Mouse (Mus musculus) ES-E14 (cell line): ENCODE measurements around the gene Flrt1. TPM values are rescaled to one million over a fixed set of nuclear protein-coding genes. Genes with fewer than 3 reads are reported as not detected.

Experiments used
- DNase-seq: peaks from one replicate; pipeline ENCODE4 v3.0.0-alpha.2; 2013; ENCODE audit warnings: low read depth, low spot score
- H3K27ac ChIP-seq: 2 replicates; pipeline ENCODE4 v1.5.1; 2012; ENCODE audit warnings: low read depth, mild to moderate bottlenecking, low read length, moderate library complexity, mixed read lengths; ENCODE audit not compliant: poor library complexity, insufficient read depth, severe bottlenecking
- H3K36me3 ChIP-seq: 2 replicates; pipeline ENCODE4 v1.6.1; 2012; ENCODE audit warnings: mild to moderate bottlenecking, low read length, moderate library complexity, mixed read lengths; ENCODE audit not compliant: control insufficient read depth, poor library complexity, insufficient read depth, severe bottlenecking
- H3K4me1 ChIP-seq, 2 experiments: fragments of 150-350 bp in 1 of 2; sonication (generic) in 1 of 2; 2 replicates each; pipeline ENCODE4 v1.6.1; 2012; ENCODE audit warnings: low read length in 2 of 2, mild to moderate bottlenecking in 1 of 2, mixed read lengths in 1 of 2; ENCODE audit not compliant: control insufficient read depth in 2 of 2, insufficient read depth in 2 of 2, poor library complexity in 1 of 2
- H3K4me3 ChIP-seq, 2 experiments: fragments of 150-350 bp in 1 of 2; sonication (generic) in 1 of 2; 2 replicates each; pipeline ENCODE4 v1.5.1; 2012; ENCODE audit warnings: low read length in 2 of 2, low read depth in 1 of 2, mild to moderate bottlenecking in 1 of 2, mixed read lengths in 1 of 2; ENCODE audit not compliant: insufficient read depth in 1 of 2, poor library complexity in 1 of 2, severe bottlenecking in 1 of 2
- H3K9ac ChIP-seq: 2 replicates; pipeline ENCODE4 v1.6.1; 2012; ENCODE audit warnings: low read depth, mild to moderate bottlenecking, low read length, mixed read lengths; ENCODE audit not compliant: poor library complexity, insufficient read depth, severe bottlenecking
- H3K9me3 ChIP-seq: fragments of 150-350 bp; sonication (generic); 2 replicates; pipeline ENCODE4 v1.6.1; 2012; ENCODE audit warnings: low read depth, mild to moderate bottlenecking, low read length; ENCODE audit not compliant: control insufficient read depth, insufficient read depth
- CHD2 ChIP-seq: IDR thresholded peaks from 2 replicates; pipeline ENCODE4 v1.6.1; 2014; ENCODE audit warnings: mild to moderate bottlenecking, low read depth, low read length, inconsistent platforms
- HCFC1 ChIP-seq: IDR thresholded peaks from 2 replicates; pipeline ENCODE4 v1.6.1; 2012; ENCODE audit warnings: low read length, inconsistent platforms, borderline replicate concordance; ENCODE audit not compliant: insufficient read depth
- MAFK ChIP-seq: IDR thresholded peaks from 2 replicates; pipeline ENCODE4 v1.6.1; 2014; ENCODE audit warnings: mild to moderate bottlenecking, low read depth, low read length, inconsistent platforms; ENCODE audit not compliant: insufficient read depth
- ZC3H11A ChIP-seq: IDR thresholded peaks from 2 replicates; pipeline ENCODE4 v1.6.1; 2012; ENCODE audit warnings: low read depth, mild to moderate bottlenecking, inconsistent platforms, low read length, borderline replicate concordance
- ZNF384 ChIP-seq: IDR thresholded peaks from 2 replicates; pipeline ENCODE4 v1.6.1; 2012; ENCODE audit warnings: low read depth, low read length, inconsistent platforms
- in situ Hi-C, 2 experiments: fragments of 600-800 bp; cut with MboI; formaldehyde crosslinking; loops; one replicate each; pipeline ENCODE4 v1.15.1; 2025; ENCODE audit warnings: low sequenced_read_pairs in 2 of 2, inconsistent platforms in 1 of 2; ENCODE audit not compliant: unreplicated experiment in 2 of 2
- total RNA-seq: library from RNA; depleted of rRNA; stranded (reverse); fragments of 300-350 nt; gene quantifications from 2 replicates; pipeline ENCODE4 v1.2.3, GENCODE M21; 2012

Gene Flrt1
- total RNA-seq, 1 experiment: 0.36 TPM

DNA sequence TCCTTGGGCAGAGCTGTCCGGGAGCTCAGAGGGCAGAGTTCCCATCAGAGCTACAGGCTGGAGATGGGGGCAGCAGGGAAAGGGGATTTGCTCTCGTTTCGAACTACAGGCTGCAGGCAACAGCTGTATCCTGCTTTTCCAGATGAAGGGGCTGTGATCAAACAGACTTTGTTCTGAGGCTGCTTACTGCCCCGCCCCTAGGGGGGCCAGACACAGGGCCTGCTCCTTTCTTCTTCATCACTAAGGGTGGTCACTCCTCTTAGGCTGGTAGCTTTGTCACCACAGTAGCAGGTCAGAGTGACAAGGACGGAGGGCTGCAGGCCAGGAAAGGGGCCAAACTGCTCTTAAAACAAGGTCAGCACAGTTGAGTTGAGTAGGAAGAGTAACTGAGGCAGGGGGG lies 4.6 kb upstream of the Flrt1 start:
- Histone ChIP-seq H3K27ac (no peak overlapping the region), H3K9ac (no peak overlapping the region), H3K36me3 (no peaks in the 10 kb centered on the region), H3K9me3 (no peaks in the 10 kb centered on the region), H3K4me1 (peaks cover 0 to 11% of the 10 kb centered on the region in 2 experiments; a peak in 1 of 4 replicates), H3K4me3 (no peak overlapping the region)
- TF ChIP-seq ZC3H11A: no peak
- TF ChIP-seq CHD2: no peak
- no peak for TF ChIP-seq MAFK
- TF ChIP-seq ZNF384: no peak
- TF ChIP-seq HCFC1: no peak
- DNase-seq: no peak
- in situ Hi-C loops: no loop called here

DNA sequence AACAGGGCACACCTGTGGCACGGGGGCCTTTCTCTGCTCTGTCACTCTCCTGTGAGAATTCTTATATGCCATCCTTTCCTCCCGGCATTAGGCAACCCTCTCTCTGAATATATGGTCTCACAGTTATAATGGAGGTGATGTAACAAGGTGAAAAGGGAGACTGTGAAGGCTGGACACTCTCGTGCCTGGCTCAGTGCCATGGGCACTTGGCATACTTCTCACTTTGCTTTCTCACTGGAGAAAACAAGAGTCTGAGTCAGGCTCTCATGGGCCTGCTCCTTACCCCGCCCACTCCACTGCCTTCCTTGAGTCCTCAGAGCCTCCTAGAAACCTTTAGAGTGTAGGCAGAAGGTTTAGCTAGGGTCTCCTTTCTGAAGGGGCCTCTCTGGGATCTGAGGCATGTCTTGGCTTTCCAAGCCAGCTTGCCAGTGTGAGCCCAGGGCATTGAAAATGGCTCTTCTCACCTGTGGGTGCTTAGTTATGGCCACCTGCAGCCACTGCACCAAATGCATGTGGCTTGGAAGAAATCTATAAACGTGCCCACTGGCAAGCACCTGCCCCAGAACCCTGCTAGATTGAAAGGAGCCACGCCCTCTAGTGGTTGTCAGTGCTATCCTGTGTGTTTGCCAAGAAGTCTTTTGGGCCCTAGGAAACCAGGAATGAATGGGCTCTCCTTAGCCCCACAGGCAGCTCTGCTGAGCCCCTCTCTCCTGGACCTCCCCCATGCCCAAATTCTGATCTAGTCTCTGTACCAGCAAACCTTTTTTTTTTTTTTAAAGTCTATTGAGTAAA lies 2.8 kb upstream of the Flrt1 start:
- TF ChIP-seq MAFK (no peak), ZC3H11A (peak; percentile 3; the same call in 1 of the 2 replicates)
- Histone ChIP-seq H3K9me3 (no peaks in the 10 kb centered on the region), H3K4me1 (peaks cover under 1 to 14% of the 10 kb centered on the region in 2 experiments; a peak in 1 of 4 replicates), H3K27ac (no peak overlapping the region), H3K9ac (no peak overlapping the region), H3K36me3 (no peaks in the 10 kb centered on the region), H3K4me3 (no peak overlapping the region)
- in situ Hi-C loops: no loop called here
- peak; percentile 39 for DNase-seq

DNA sequence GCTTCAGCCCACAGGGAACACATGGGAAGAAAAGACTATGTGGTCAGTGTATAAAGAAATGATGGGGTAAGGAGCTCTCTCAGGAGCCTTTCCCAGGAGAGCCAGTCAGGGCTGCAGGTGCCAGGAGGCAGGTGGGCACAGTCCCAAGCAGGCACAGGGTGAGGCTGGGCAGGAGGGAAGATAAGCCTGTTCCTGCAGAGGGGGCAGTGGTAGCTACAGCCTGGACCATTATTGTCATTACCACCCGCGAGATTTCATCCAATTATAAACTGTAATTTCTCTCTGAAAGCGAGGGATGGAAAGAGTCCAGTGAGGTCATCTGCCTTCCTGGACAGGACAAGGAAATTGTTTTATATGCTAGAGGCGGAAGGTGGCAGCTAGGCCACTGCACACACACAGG lies 1.6 kb upstream of the Flrt1 start:
- TF ChIP-seq HCFC1 (no peak), MAFK (no peak), ZNF384 (no peak), CHD2 (no peak), ZC3H11A (no peak)
- DNase-seq: no peak
- no peaks in the 10 kb centered on the region for H3K36me3 ChIP-seq
- H3K4me1 ChIP-seq: peaks cover 2 to 11% of the 10 kb centered on the region in 2 experiments; a peak in 1 of 4 replicates
- in situ Hi-C loops: no loop called here
- H3K9me3 ChIP-seq: no peaks in the 10 kb centered on the region
- H3K9ac ChIP-seq: no peak overlapping the region
- H3K27ac ChIP-seq: no peak overlapping the region
- H3K4me3 ChIP-seq: no peak overlapping the region

DNA sequence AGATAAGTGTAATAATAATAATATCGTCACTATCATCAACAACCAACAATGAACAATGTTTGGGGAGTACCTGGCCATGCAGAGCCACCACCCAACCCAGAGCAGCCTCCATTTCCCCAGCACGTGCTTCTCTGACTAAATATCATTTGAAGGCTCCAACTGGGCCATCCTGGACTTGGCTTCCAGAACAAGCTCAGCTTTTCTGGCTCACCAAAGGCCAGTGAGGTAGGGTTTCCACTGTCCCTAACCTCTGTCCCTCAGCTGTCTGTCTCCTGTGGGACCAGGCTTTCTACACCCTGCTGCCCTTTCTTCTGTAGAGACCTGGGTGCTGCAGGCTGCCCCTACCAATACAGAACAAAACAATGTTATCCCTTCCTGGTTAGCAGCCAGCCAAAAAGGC lies 1.0 kb upstream of the Flrt1 start:
- H3K4me1 ChIP-seq: peaks cover 2 to 11% of the 10 kb centered on the region in 2 experiments; a peak in 1 of 4 replicates
- H3K9ac ChIP-seq: no peak overlapping the region
- H3K36me3 ChIP-seq: no peaks in the 10 kb centered on the region
- in situ Hi-C loops: no loop called here
- no peak overlapping the region for H3K27ac ChIP-seq
- no peak for TF ChIP-seq HCFC1
- no peak for TF ChIP-seq CHD2
- no peak for TF ChIP-seq ZNF384
- no peak for TF ChIP-seq ZC3H11A
- no peak for DNase-seq
- no peak overlapping the region for H3K4me3 ChIP-seq
- H3K9me3 ChIP-seq: no peaks in the 10 kb centered on the region
